Mouse (Mus musculus) adrenal gland, adult 18-20 months (tissue): ENCODE results near the gene Eif4b. TPM values are rescaled to one million over a fixed set of nuclear protein-coding genes. Genes with fewer than 3 reads are reported as not detected.
A peak's percentile ranks its signal among the peaks of the same experiment; 100 is the strongest.

Source experiments
- DNase-seq, 2 experiments: peaks; one replicate each; pipeline ENCODE4 v3.0.0; 2021 to 2022; ENCODE audit warnings: low spot score in 2 of 2
- total RNA-seq, 2 experiments: library from RNA; stranded (reverse); gene quantifications; 1 replicate in 1 of 2; 2 replicates in 1 of 2; pipeline ENCODE4 v1.2.3; 2021

Eif4b gene
- total RNA-seq, 2 experiments from 2014 or later = 197 to 252 TPM

DNA sequence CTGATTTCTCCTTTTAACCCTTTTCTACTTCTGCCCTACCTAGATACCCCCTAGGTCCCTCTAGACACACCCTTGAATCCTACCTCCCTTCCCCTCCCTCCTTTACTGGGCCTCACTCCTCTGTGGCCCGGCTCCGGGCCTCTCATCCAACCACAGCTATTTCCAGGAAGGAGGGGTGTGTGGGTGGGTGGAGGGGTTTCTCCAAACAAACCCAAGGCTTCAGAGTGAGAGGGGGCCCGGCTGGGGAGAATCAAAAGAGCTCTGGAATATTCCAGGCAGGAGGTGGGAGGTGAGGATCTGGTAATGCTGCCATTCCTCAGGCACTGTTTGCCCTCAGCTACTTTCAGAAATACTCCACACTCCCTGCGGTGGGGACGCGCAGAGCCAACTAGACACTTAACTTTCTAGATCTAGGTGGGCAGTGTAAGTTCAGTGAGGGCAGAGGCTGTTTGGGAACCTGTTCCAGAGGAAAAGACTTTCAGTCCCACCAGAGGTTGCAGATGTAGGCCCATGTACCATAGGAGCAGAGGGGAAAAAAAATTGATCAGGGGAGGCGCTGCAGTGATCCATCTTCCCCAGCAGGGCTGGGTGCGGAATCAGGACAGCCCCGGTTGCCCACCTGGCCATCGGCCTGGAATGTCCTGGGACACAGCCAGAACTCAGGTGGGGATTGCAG is 27.6 kb downstream of the Eif4b start:
- no peak for DNase-seq

DNA sequence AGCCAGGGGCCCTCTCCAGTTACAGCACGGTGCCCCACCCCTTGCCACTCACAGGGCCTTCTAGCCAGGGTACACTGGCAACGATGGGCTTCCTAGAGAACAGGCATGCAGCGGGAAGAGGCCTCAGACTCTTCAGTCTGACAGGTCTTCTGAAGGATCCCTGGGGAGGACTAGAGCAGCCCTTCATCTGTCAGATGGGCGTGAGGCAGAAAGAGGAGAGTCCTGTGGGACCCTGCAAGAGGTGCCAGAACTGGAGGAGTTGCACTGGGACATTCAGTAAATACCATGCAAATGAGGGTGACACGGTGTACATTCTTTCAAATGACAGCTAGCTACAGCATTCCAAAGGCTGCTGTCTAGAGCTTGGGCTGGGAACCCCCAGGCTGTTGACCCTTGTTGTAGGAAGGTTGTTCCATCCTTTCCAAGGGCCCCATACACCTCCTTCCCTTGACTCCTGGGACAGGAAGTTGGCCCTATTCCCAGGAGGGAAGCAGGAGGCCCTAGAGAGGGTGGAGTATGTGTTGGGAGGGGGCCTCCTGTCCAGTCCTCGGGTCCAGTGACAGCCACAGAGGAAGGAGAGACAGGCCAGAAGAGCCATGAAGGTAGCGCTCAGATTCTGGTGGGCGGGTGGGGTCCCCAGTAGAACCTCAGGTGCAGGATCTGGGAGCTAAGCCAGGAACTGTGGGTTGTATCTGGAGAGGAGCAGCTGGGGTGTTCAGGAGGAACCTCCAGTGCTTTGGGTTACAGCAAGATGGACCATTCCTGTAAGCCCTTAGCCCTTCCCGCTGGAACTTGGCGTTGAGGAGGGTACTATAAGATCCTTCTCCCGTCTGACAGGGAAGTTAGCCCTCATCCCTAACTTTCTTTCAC is 28.3 kb downstream of the Eif4b start:
- DNase-seq = no peak

DNA sequence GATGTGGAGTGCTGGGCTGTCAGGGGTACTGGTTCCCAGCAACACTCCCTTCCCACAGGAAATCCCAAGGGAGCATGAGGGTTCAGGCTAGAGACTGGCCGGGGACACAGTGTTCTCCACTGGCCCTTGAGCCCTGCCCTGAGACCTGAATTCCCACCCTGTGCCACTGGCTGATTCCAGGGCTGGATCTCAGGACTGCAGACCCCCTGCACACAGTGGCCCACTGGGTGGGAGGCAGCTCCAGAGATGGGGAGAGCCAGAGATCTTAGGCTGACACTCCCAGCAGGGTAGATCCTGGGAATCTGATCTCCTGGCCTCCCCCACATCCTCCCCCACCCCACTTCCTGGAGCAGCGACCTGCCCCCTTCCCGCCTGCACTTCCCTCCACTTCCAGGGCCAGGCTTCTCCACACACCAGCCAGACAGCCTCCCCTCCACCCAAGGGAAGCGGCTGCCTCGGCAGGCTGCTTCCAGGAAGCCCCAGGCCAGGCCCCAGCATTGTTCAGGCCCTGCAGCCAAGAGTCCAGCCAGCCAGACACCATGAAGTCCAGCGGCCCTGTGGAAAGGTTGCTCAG is 29.1 kb downstream of the Eif4b start:
- no peak for DNase-seq

DNA sequence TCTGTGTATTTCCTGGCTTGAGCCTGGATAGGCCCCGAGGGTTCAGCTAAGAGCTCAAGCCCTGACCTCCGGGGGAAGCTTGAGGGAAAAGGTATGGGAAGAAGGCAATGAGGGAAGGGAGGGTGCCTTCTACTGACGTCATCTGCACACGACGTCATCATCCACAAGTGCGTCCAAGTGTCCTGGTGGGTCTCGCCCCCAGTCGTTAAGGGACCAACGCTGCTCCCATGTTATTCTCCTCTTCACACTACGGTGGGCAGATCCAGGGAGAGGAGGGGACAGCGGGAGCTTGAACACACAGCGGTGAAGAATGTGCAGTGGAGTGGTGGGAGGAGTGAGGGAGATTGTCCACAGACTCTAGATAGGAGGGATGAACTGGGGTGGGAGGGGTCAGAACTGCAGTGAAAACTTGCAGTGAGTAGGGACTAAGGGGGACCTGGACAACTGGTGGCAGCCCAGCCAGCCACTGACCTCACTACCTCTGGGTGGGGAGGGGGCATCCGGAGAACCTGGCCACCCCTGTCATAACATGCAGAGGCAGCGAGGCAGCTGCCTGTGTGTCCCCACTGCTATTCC is 29.9 kb downstream of the Eif4b start:
- DNase-seq = no peak

GRCm38 (mm10) chr15:102103947-102104555 is 30.5 kb downstream of the Eif4b start:
- DNase-seq = peak in 1 of 2 experiments; percentile 70

- peak; percentile 56 to 69 for DNase-seq
These were observed 31.8 kb downstream of the Eif4b start for GRCm38 (mm10) chr15:102105360-102105759.

DNA sequence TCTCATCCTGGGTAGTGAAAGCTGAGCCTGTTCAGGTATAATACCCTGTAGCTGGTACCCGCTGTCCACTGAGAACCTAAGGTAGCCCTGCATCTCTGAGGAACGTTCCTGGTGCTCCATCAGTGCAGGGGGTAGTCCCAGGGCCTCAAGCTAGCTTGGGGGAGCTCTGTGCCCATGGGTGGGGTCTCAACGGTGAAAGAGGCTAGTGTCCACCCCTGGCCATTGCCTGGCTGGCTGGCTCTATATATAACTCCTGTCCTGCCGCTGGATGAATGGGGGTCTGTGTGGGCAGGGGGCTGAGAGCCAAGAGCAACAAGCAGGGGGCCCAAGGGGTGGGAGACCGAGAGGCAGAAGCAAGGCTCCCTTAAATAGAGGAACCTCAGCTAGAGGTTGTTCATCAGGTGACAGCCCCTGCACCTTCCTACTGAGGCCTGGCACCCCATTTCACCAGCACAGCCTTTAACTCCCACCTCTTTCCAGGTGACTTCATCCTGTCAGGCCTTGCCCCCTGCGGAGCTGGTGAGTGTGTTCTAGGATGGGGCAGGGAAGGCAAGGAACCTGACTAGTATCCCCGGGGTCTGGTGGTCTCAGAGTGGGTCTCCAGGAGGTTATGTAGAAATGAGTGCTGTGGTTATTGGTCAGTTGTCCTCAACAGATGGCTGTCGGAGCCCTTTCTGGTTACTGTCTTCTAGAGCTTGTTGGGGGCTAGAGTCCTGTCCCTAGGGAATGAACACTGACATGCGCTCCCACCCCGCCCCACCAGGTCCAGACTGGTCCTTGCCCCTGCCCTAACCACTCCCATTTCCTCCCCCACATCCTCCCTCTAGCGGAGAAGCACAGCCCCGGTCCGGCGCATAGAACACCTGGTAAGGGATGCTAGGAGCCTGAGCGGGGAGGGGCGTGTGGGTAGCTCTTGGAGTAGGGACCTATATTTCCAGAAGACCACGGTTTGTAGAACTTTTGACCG is 32.5 kb downstream of the Eif4b start:
- no peak for DNase-seq

DNA sequence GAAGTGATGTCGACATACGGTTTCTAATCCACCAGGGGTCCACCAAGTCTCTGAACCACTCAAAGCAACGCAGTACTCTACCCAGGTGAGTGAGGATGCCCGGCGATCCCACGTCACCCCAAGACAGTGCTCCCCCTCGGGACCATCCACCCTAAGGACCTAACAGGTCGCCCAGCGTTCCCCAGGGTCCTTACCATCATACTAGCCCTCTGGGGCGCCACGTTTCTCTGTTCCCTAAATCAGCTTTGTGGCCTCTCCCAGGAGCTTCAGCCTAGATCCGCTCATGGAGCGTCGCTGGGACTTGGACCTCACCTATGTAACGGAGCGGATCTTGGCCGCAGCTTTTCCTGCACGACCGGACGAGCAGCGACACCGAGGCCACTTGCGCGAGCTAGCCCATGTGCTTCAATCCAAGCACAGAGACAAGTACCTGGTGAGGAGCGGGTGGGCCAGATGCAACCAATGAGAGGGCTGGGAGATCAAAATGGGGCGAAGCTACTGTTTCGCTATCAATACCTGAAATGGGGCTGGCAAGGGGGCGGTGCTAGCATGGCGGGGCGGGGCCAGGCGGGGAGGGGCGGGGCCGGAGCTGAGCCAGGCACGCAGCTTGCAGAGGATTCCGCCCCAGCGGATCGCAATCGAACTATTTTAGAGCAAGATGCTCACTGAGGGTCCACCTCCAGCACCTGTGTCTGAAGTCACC is 33.3 kb downstream of the Eif4b start:
- DNase-seq = no peak

- DNase-seq = no peak
These were observed 34.4 kb downstream of the Eif4b start for GRCm38 (mm10) chr15:102107689-102108573.

- DNase-seq = peak; percentile 69 to 70
These were observed 35.3 kb downstream of the Eif4b start for GRCm38 (mm10) chr15:102108651-102109525.

DNA sequence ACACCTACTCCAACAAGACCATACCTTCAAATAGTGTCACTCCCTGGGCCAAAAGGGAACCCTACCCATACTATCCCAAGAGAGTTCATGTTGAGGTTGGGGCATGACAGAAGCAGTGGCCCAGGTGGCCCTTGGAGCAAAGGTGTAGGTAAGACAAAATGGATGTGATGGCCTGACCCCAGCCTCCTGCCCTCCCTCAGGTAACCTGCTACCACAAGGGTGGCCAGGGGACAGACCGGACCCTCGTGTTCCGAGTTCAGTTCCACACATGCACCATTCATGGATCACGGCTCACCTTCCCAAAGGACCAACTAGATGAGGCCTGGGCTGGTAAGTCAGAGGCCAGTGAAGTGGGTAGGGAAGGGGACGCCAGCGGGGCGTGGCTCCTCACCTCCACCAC is 36.7 kb downstream of the Eif4b start:
- DNase-seq = no peak

- no peak for DNase-seq
These were observed 37.3 kb downstream of the Eif4b start for GRCm38 (mm10) chr15:102110701-102111494.

- no peak for DNase-seq
These were observed 37.9 kb downstream of the Eif4b start for GRCm38 (mm10) chr15:102111495-102111829.

DNA sequence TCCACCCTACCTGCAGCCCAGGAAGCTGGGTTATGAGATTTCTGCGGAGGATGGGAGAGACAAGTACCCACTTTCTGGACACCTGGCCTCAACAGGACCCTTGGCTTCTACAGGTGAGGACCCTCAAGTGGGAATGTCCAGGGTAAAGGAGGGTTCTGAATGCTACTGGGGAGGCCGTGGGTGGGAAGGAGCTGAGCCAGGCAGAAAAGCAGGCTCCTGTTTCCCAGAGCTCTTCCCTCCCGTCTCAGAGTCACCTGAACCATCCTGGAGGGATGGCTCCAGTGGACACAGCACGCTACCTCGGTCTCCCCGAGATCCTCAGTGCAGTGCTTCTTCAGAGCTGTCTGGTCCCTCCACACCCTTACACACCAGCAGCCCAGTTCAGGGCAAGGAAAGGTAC is 38.6 kb downstream of the Eif4b start:
- no peak for DNase-seq

DNA sequence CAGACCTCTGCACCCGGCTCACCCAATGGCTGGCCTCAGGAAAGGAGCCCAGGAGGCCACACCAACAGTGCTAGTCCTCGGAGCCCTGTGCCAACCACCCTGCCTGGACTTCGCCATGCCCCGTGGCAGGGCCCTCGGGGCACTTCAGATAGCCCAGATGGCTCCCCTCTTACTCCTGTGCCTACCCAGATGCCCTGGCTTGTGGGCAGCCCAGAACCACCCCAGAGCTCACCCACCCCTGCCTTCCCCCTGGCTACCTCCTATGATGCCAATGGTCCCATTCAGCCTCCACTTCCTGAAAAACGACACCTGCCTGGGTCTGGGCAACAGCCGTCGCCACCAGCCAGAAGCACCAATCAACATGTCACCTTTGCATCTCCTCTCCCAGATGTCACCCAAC is 39.3 kb downstream of the Eif4b start:
- DNase-seq = no peak

DNA sequence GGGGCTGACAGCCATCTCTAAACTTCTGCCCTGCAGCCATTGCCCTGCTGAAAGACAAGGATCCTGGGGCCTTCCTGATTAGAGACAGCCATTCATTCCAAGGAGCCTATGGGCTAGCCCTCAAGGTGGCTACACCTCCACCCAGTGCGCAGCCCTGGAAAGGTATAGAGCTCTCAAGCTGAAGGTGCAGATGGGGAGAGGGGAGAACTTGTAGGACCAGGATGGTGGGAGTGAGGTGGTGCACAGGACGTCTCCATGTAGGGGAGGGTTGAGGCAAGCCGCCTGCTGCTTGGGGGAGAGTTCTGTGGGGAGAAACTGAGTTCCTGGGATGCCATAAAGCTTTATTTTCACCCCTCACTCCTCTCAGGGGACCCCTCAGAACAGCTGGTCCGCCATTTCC is 40.1 kb downstream of the Eif4b start:
- DNase-seq = no peak
